Mouse (Mus musculus) spleen, postnatal 10 days (tissue): ENCODE data around the gene Cipc.
A peak's percentile ranks its signal among the peaks of the same experiment; 100 is the strongest.

Experiments used
- DNase-seq, 2 experiments: peaks; one replicate each; pipeline ENCODE4 v3.0.0; 2021 to 2022; ENCODE audit warnings: low spot score in 2 of 2

Cipc gene

GRCm38 (mm10) chr12:86946862-86947574 lies at the start of gene Cipc:
Cipc (plus strand) TSS chr12:86947043.
- DNase-seq = peak; percentile 91 to 97

GRCm38 (mm10) chr12:86897769-86898273 lies 49.0 kb upstream of the Cipc start:
- DNase-seq = no peak

GRCm38 (mm10) chr12:86898448-86898847 lies 48.4 kb upstream of the Cipc start:
- DNase-seq = no peak

DNA sequence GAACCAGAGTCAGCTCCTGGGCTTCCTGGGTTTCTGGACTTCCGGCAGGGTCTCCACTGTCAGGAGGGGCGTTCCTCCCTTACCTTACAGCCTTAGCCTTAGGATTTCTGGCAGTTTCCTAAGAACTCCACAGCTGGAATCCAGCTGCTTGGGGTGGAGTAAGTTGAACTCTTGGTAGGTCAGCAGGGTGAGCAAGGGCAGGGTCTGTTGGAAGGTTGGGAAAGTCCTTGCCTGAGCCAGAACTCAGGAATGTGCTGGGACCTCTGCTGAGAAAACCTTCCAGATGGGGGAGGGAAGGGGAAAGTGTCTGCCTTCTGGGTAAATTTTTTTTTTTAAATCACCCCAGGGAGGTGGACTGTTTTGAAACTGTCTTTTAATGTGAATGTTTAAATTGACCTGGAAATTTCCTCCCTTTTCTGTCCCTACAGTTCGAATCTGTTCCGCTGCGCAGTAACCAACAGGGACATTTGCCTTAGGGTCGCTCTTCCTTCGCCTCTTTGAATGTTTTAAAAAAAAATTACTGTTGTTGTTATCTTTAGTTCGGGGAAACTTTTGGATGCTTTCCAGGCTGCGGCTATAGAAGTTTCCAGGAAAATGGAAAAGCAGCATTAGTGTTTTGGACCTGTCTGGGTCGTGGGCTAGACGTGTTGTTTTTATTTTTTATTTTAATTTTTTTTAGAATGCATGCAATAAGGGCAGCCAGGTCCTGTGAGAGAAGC lies 47.2 kb upstream of the Cipc start:
- DNase-seq = no peak

DNA sequence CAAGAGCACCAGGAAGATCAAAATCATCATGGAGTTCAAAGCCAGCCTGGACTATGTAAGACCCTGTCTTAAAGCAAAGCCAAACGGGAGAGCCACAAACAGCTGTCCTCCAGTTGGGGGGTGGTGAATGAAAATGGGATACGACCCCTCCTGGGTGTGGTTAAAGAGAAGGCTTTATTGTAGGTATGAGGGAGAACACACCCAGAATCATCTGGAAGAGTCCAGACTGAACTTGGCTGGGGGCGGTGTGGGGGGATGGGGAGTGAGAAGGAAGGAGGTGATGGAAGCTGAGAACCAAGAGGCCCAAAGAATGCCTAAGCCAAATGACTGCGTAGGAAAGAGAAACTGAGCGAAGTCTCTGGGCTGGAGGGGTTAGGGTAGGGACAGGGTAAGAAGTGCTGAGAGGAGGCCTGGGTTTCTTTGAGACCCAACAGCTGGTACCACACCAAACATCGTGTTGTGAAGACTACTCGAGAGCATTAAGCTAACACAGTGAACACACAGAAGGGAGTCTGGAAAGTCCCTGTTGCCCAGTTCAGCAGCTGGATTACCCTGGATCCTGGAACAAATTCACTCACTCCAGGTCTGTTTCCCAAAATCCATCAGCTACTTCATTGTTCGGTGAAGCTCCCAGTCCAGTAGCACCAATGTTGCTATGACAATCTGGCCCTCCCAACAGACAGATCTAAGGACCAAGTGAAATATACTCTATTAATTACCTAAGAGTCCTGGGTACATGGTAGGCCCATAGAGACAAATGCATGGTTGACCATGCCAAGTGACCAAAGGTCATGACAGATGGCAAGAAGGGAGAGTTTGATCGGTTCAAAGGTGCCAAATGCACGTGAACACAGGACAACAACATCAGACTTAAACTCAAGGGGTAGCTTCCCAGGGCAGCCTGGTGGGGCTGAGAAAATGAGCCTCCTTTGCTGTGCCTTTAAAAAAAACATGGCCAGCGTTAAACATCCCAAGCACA lies 42.7 kb upstream of the Cipc start:
- DNase-seq = no peak

GRCm38 (mm10) chr12:86905203-86905602 lies 41.6 kb upstream of the Cipc start:
- peak; percentile 52 to 75 for DNase-seq

GRCm38 (mm10) chr12:86905876-86906275 lies 41.0 kb upstream of the Cipc start:
- no peak for DNase-seq

- DNase-seq = peak; percentile 75 to 90
Measured at GRCm38 (mm10) chr12:86906395-86906794, 40.4 kb upstream of the Cipc start.

GRCm38 (mm10) chr12:86911482-86911931 lies 35.3 kb upstream of the Cipc start:
- no peak for DNase-seq

DNA sequence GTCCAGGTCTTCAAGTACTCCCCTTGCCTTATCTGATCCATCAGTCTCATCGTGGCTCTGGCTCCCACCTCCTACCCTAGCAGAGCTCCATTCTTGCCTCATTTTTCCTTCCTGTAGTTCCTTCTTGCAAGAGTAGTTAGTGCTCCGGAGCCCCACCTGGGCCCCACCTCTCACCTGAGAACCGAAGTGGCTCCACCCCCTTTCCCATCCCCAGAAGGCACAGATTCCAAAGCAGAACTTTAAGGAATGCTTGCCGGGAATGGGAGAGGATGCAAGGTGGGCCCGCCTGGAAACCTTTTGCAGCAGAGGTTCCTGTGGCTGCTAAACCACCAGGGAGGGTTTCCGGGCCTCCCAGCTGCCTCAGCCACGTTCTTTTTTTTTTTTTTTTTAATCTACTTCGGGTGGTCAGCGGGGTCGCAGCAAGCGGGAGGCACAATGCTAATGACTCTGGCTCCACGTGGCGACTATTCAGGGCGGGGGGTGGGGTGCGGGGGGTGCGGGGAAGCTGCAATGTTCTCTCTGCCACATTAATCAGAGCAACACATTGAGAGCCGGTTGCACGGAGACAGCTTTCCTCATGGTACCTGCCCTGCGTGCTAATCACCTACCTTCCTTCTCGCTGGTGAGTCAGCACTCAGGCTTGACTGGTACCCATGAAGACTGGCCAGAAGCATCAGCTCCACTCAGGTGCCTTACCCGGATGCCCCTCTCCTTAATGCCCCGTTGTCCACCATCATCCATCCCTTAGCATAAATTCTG lies 34.3 kb upstream of the Cipc start:
- no peak for DNase-seq

GRCm38 (mm10) chr12:86914351-86914750 lies 32.5 kb upstream of the Cipc start:
- no peak for DNase-seq

DNA sequence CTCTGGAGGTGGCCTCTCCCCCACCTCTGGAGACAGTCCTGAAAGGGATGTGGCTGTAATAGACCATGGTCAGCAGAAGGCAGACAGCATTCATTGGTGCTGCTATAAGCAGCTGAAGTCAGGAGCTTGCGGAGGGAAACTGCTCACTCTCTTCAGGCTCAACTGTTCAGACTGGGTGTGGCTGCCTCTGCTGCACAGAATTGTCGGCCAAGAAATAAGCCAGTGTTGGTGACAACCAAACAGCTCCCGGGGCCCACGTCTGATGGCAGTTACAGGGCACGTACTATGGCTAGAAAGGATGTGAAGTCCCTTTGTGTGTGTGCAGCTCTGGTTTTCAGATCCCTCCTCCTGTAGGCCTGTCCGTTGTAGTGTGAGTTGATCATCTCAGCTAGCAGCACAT lies 32.1 kb upstream of the Cipc start:
- DNase-seq = no peak

DNA sequence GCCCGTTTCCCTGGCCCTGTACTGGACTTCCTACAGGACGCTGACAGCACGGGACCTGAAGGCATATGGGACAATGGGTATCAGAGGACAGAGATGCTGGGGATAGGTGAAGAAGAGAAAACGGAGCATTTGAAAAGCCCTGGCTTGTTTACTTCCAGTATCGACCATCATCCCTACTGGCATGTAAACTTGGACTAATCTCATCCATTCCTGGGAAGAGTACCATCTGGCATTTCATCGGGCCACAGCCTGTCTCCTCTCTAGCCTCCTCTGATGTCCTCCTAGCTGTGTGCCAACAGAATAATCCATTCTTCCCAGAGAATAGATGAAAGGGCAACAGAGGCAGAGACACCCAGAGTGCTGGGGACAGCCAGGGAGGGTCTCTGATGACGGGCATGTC lies 31.2 kb upstream of the Cipc start:
- no peak for DNase-seq

DNA sequence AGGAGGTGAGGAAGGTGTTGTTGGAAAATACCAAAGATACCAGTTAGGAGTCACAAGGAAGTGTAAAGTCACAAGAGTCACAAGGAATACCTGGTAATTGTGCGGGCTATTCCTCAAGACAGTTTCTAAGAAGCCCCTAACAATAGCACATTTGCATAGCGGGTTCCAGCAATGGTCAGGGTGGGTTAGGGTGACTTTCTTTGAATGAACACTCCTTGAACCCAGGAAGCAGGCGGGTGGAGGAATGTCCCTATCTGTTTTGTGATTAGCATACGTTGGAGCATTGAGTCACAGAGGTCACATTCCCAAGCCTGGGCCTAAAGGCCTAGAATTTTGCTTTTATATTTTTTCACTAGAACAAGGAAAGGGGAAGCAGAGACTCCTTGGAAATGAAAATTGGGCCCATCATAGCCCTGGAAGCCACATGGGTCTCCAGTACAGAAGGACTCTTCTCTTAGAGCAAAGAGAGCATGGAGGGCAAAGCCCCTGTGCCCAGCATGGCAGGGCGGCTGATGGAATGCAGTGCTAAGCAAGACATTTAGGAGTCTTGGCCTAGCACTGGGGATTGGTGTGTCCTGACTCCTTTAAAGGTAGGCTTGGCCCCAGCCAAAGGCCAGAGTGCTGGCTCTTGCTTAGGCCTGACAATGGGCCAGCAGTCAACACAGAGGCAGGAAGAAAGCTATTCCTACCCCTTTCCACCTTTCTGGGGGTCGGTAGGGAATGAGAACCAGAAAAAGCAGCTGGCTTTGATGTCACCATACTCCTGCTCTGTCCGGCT lies 29.9 kb upstream of the Cipc start:
- no peak for DNase-seq

- DNase-seq = no peak
Measured at GRCm38 (mm10) chr12:86918361-86918967, 28.4 kb upstream of the Cipc start.

DNA sequence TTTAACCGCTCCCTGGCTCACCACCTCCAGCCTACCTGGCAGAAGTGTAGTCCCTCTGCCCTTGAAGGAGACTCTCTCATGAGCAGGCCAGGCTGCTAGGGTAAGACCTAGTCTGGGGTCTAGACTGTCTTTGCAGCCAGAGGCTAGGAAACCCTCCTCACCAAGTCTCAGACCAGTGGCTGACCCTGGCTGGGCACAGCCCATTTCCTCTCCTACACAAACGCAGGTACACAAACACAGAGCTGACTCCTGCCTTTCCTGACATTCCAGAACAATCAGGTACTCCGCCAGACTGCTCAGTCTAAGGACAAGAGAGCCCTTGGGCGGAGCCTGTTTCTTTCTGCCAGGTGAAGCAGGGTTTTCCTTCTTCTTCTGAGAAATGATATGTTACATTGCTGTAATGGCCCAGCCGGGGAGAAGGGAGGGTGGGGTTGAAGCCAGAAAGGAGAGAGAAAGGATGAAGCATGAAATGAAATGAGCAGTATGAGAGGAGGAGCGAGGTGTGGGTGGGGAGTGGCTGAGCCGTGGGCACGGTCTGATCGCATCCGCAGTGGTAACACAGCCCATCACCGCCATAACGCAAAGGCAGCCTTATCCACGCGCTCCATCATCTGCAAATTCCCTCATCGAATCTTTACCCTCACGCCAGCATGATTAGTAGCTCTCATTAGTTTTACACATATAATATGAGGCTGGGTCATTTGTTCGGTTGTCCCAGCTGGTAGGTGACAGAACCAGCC lies 27.7 kb upstream of the Cipc start:
- DNase-seq = no peak

- DNase-seq = peak; percentile 63 to 76
Measured at GRCm38 (mm10) chr12:86923837-86924236, 23.0 kb upstream of the Cipc start.

DNA sequence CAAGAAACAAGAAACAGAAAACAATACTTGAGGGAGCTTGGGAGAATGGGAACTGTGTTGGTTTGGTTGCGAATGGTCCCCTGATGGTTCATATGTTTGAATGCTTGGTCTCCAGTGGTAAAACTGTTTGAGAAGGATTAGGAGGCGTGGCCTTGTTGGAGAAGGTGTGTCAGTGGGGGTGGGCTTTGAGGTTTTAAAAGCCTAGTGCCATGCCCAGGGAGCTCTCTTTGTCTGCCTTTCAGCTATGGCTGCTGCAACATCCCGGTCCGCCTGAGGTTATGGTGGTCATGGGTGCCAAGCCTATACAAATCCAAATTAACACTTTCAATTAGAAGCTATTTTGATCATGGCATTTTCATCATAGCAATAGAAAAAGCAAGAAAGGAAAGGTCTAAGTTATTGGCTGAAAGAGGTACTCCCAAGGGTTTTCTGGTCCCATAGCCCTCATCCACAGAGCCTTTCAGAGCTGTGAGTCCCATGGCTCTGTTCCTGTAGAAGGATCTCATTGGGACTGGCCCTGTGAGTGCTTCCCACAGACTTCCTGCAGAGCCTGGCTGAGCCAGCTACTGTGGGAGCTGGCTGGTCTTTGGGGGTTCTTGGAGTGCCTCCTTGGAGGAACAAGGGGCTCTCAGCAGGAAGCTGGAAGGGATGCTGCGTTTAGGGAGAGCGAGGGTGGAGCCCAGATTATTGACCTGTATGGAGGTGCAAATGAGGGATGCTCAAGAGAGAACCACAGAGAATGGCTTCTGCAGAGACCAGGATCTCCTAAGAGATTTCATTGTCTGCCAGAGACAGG lies 15.7 kb upstream of the Cipc start:
- DNase-seq = no peak
